Mouse (Mus musculus) mouse trophoblast stem cell (cell line): ENCODE data around the gene Tifa.

Experiments used
- in situ Hi-C, 2 experiments: fragments of 300-500 bp; cut with MseI, MboI; formaldehyde crosslinking; loops; 2 replicates in 1 of 2; 3 replicates in 1 of 2; pipeline ENCODE4 v1.15.1; 2025

Tifa gene

GRCm38 (mm10) chr3:127823886-127824863 lies 34.6 kb downstream of the Tifa start:
- in situ Hi-C loops: no loop called here

- in situ Hi-C loops: no loop called here
Measured at GRCm38 (mm10) chr3:127826503-127826902, 36.9 kb downstream of the Tifa start.

- in situ Hi-C loops: no loop called here
Measured at GRCm38 (mm10) chr3:127827123-127827522, 37.5 kb downstream of the Tifa start.

- in situ Hi-C loops: no loop called here
Measured at GRCm38 (mm10) chr3:127830183-127830582, 40.6 kb downstream of the Tifa start.

- in situ Hi-C loops: no loop called here
Measured at GRCm38 (mm10) chr3:127831079-127831478, 41.5 kb downstream of the Tifa start.

GRCm38 (mm10) chr3:127834040-127834439 lies 44.4 kb downstream of the Tifa start:
- in situ Hi-C loops: no loop called here

GRCm38 (mm10) chr3:127835594-127835993 lies 46.0 kb downstream of the Tifa start:
- in situ Hi-C loops: no loop called here

DNA sequence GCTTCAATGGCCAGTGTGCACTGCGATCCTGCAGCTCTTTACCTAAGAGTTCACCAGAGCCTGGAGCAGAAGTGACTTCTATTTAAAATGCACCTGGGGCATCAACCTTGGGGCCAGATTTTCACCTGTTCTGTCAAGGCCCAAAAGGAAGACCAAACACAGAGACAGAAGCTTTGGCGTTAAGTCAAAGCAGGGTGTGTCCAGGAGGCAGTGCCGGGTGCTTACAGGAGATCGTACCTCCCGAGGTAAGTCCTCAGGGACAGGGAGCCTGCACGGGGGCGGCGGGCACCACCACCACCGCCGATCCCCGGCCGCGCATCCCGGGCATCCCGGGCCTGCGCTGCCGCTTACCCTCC lies 47.2 kb downstream of the Tifa start:
- in situ Hi-C loops: no loop called here

DNA sequence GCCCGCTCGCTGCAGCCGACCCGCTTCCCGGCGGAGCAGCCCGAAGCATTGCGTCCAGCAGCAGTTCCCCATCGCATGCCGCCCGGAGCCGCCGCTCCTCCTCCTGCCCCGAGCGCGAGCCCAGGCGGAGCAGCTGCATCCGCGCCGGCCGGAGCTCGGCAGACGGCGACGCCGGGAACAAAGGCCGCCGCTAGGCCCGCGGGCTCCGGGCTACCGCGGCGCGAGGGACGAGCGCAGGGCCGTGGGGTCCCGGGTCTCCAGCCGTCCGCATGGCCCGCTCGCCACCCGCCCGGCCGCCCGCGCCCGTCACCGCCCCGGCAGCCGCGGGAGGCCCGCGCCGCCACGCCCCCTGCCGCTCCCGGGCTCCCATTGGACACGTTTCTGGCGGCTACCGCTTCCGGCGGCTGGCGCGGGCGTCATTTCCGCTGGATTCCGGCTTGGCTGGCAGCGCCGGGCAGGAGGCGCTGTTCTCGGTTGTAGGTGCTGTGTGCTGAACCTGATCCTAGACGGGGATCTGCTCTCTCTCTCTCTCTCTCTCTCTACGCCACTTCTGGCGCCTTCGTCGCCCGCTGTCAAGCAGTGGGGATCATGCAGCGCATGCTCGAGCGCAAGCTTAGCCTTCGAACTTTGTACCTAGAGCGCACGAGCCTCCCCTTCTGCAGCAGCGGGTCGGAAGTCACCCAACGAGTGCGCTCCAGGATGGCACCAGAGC lies 47.7 kb downstream of the Tifa start, which contains the start of gene Ap1ar:
Ap1ar (minus strand) TSS at position 370 of the 712 bp plus-strand sequence.
- in situ Hi-C loops: no loop called here

DNA sequence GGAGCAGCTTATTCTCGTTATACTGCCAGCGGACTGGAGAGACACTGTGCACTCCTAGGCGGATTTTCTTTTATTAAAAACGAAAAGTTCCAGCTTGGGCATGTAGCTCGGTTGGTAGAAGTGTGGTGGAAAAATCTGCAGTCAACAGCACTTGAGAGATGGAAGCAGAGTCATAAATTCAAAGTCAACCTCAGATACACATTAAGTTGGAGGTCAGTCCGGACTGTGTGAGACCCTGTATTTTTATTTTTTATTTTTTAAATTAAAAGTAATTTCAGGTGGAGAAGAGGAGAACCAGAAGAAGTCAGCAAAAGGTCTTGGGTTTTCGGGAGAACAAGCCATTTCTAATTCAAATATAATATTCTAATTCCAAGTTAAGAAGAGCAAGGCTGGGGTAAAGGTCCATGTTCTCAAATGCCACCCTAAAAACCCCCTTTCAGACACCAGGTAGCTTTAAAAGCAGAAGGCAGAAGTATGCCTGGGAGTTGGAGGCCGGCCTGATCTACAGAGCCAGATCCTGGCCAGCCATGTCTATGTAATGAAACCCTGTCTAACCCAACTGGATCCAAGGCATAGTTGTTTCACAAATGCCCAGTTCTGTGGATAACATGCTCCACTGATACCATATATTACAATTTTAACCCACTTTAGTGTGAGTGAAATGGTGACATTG lies 48.5 kb downstream of the Tifa start:
- in situ Hi-C loops: no loop called here

DNA sequence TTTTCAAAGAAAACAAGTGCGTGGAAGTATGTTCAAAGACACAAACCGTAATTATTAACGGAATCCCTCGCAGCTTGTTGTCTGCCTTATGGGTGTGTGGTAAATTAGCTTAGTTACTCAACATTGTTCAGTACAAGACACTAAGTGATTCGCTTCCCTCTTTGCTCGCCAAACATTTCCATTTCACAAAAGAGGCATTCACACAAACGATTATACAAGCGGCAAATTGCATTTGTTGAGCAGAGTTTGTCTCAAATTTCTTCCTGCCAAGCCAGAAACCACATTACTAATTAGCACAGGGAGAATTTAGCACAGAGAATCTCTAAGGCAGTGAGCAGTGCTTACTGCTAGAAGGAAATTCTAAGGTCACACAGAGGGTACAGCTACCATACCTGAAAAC lies 52.3 kb downstream of the Tifa start:
- in situ Hi-C loops: no loop called here

DNA sequence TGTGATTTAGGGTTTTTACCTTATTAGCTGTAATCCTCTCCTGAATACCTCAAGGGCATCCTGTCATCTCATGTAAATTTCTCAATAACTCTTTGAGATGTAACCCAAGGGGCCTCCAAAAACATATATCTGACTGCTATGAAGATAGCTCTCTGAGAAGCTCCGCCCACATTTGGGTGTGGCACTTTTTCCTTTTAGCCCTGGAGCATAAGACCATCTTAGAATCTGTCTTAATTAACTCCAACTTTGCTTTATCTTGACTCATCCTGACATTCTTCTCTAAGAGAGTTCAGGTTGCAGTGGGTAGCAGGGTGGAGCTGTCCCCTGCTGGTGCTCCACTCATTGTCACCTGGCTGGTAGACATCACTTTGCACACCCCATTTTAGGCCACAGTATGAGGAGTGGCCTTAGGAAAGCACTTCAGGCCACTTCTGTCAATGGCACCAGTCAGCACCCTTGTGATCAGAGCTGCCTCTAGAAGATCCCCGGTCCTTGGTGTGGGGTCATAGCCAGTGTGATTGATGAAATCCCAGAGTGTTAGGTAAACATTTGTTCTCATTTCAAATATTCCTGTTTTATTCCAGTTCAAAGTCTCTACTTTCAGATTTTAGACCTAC lies 53.8 kb downstream of the Tifa start:
- in situ Hi-C loops: no loop called here

GRCm38 (mm10) chr3:127843941-127844327 lies 54.3 kb downstream of the Tifa start:
- in situ Hi-C loops: no loop called here

GRCm38 (mm10) chr3:127848088-127848808 lies 58.6 kb downstream of the Tifa start:
- in situ Hi-C loops: no loop called here

- in situ Hi-C loops: loop anchor here (5.0 kb wide), 2 partner anchors 92 to 97 kb away; no protein-coding TSS in a partner anchor
Measured at GRCm38 (mm10) chr3:127849922-127850321, 60.3 kb downstream of the Tifa start.

DNA sequence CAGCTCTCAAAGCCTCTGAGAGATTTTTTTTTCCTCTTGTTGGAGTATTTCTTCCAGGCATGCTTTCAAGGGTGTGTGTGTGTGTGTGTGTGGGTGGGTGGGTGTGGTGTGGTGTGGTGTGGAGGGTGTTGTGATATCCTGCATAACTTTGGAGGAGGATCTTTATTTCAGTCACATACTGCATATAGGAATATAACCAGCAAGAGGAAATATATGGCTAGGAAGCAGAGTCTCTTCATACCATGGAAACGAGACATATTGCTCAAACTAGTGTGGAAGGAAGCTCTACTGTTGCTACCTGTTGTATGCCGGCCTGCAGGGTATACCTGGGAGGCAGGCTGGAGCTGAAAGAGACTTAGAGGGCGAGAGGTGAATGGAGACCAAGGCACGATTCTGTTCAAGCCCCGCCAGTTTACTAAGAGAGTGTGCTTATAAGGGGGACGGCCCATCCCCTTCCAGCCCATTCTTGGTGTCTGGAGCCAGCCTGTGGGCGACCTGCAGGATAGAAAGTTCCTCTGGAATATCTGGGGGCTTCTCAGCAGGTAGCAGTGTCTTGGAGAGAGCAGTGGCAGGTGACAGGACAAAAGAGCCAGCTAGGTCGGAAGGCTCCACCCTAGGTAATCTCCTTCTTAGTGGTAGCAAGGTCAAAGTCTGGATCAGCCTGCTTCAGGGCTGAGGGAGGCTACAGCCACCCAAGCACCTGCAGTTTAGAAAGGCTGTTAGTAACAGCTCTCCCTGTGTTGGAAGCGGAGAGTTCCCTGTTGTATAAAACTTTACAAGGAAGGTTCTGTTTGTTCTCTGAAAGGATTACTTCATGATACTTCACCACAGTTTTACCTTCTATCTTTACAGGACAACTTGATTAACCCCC lies 61.4 kb downstream of the Tifa start:
- in situ Hi-C loops: loop anchor here (5.0 kb wide), 2 partner anchors 91 to 96 kb away; no protein-coding TSS in a partner anchor

DNA sequence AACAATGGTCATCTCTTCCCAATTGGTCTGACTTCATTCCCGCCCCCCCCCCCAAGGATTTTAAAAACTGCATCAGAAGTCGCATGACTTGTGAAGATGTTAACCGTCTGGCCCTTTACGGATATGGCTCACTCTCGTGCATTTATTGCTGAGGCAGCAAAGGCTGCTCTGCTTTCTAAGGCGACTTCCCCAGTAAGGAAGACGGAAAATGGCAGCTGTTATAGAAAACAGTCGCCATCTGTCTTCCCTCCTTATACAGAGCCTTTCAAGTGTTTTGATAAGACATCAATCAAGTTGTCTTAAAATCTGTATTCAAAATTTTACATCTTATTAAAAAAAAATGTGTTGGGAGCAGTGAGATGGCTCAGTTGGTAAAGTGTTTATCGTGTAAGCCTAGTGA lies 63.1 kb downstream of the Tifa start:
- in situ Hi-C loops: loop anchor here (5.0 kb wide), 2 partner anchors 90 to 95 kb away; no protein-coding TSS in a partner anchor

DNA sequence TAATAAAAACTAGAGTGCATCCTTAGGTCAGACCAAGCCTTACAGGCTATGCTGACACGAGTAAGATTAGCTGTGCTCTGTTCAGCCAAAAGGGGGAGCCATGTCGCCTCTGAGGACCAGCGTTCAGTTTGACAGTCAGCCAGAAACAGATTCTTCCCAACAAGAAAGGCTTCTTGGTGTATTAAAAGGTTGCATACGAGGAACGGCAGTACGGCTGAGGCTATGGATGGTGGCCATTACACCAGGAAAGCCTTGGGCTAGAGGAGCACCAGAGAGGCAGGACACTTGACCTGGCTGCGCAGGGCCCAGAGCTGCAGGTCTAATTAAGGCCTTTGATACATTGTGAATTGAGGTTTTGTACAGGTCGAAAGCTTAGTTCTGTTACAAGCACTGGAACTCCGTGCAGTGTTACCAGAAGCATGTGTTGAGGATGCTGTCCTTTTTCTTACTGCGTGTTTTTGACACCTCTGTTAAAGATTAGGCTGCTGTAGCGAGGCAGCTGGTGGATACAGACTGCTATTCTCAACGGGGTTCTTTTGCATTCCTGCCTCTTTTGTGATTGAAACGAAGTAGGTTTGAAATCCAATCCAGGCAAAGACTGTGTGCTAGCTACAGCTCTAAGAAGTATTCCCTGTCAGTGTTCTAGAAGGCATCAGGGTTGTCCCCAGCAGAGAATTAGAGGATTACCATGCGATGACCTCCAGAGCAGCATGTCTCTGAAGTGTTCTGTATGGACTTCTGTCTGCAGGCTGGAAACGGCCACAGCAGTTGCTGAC lies 64.0 kb downstream of the Tifa start:
- in situ Hi-C loops: loop anchor here (5.0 kb wide), 2 partner anchors 89 to 94 kb away; no protein-coding TSS in a partner anchor

DNA sequence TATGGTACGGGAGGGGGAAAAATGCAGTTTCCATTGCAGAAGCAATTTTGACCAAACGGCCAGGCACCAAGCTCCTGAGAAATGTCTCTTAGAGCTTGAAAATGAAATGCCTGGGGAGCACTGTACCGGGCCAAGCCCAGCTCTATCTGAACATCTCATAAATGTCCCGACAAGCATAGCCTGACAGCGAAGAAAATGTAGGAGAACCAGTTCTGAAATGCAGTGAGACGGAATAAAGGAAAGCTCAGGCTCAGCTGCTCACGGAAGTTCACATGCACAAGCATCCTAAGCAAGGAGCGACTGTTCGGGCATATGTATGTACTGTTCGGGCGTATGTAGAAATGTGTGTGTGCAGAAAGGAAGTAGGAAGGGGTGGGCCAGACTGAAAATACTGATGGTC lies 71.7 kb downstream of the Tifa start:
- in situ Hi-C loops: no loop called here
